Mouse (Mus musculus): ENCODE data around the gene Gm49510. TPM values are rescaled to one million over a fixed set of nuclear protein-coding genes. Genes with fewer than 3 reads are reported as not detected.
A peak's percentile ranks its signal among the peaks of the same experiment; 100 is the strongest.

Gene Gm49510
- polyA plus RNA-seq, 1 experiment from 2014 or later, result 0.21 TPM

DNA sequence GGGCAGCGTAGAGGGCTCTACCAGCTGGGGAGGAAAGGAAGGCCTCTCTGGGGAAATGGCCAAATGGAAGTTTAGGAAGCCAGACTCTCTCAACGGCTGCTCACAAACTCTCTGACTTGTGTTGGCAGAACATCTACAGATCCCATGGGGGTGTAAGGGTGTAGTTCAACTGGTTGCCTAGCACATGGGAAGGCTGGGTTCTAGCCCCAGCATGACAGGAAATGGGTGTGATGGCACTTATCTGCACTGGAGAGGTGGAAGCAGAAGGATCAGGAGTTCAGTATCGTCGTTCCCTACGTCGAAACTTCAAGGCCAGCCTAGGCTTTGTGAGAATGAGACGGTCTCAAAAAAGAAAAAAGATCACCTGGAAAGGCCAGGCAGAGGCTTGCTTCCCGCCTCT lies 9.5 kb downstream of the Gm49510 start:
- no peak for ATAC-seq
- Histone ChIP-seq H3K9ac (ENCODE audit: low read depth, low read length) (no peak overlapping the region), H3K4me1 (replicated peaks; ENCODE audit: control insufficient read depth, insufficient read depth, low read length) (0 out of 2 replicates have a peak, but pooled peaks cover 1% of the 10 kb centered on the region), H3K36me3 (ENCODE audit: control insufficient read depth, insufficient read depth) (peaks cover 31% of the 10 kb centered on the region; the same call in 1 of the 2 replicates), H3K27me3 (replicated peaks; ENCODE audit: control insufficient read depth, insufficient read depth, low read length) (no peaks in the 10 kb centered on the region), H3K9me3 (ENCODE audit: control insufficient read depth) (no peaks in the 10 kb centered on the region), H3K27ac (ENCODE audit: low read depth, low read length) (no peak overlapping the region), H3K4me3 (ENCODE audit: low read depth, low read length) (no peak overlapping the region), H3K4me2 (replicated peaks; ENCODE audit: low read depth) (no peak overlapping the region)
- 78% methylated on average over 8 of the region's 8 CpGs for WGBS
- no peak for TF ChIP-seq CTCF (IDR thresholded peaks at IDR 0.05; ENCODE audit: low read depth)

DNA sequence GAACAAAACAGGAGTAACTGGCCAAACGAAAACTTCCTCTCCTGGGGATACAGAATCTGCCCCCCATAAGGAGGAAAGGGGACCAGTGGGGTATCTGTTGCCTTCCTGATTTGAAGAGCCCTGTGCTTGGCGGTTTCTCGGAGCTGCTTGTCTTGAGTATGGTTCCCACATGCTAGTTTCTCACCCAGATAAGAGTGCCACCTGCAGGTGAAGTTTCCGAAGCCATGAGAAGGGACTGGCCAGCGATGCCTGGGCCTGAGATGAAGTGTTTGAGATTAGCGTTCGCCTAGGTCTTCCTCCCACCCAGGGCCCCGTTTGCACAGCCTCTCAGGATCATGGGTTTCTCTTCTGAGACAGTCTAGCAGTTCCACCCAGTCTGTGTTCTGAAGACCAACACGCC lies 12.6 kb downstream of the Gm49510 start:
- Histone ChIP-seq H3K27me3 (replicated peaks; ENCODE audit: control insufficient read depth, insufficient read depth, low read length) (peaks cover 7% of the 10 kb centered on the region; the same call in 1 of the 2 replicates), H3K4me1 (replicated peaks; ENCODE audit: control insufficient read depth, insufficient read depth, low read length) (0 out of 2 replicates have a peak, but pooled peaks cover 4% of the 10 kb centered on the region), H3K27ac (ENCODE audit: low read depth, low read length) (no peak overlapping the region), H3K9ac (ENCODE audit: low read depth, low read length) (no peak overlapping the region), H3K4me2 (replicated peaks; ENCODE audit: low read depth) (no peak overlapping the region), H3K9me3 (ENCODE audit: control insufficient read depth) (no peaks in the 10 kb centered on the region), H3K36me3 (ENCODE audit: control insufficient read depth, insufficient read depth) (peaks cover 20% of the 10 kb centered on the region; the same call in 1 of the 2 replicates), H3K4me3 (ENCODE audit: low read depth, low read length) (no peak overlapping the region)
- no peak for ATAC-seq
- peak; percentile 74 for TF ChIP-seq CTCF (IDR thresholded peaks at IDR 0.05; ENCODE audit: low read depth)
- 37% methylated on average over 9 of the region's 9 CpGs for WGBS

DNA sequence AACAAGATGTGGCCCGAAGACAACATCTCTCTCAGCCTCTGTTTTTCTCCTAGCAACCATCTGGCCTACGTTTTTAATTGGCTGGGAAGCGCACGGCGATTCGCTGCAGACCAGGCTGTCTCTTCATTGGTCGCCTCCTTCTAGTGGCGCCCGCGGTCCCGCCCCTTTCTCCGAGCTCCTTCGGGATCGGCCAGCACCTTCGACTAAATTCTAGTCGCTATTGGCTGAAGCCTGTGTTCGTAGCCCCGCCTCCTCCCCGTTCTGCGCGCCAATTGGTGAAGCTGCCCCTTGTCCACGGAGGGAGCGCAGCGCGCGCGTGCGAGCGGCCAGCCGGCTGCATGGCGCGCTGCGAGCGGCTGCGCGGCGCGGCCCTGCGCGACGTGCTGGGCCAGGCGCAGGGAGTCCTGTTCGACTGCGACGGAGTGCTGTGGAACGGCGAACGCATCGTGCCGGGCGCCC lies 14.2 kb downstream of the Gm49510 start, which contains the start of gene Pdxp:
Gene Pdxp, plus strand, starts transcription at position 288 of the 459 bp plus-strand sequence.
- peak within 1 kb of the TSS; percentile 28 for H3K9ac ChIP-seq (ENCODE audit: low read depth, low read length)
- H3K4me1 ChIP-seq (replicated peaks; ENCODE audit: control insufficient read depth, insufficient read depth, low read length), result 0 out of 2 replicates have a peak, but pooled peaks cover 4% of the 10 kb centered on the region
- TF ChIP-seq CTCF (IDR thresholded peaks at IDR 0.05; ENCODE audit: low read depth), result no peak
- WGBS, result under 1% methylated on average over 51 of the region's 51 CpGs
- ATAC-seq, result peak; percentile 88
- peak within 1 kb of the TSS; percentile 83 for H3K4me2 ChIP-seq (replicated peaks; ENCODE audit: low read depth)
- H3K27me3 ChIP-seq (replicated peaks; ENCODE audit: control insufficient read depth, insufficient read depth, low read length), result peaks cover 7% of the 10 kb centered on the region; the same call in 1 of the 2 replicates
- H3K36me3 ChIP-seq (ENCODE audit: control insufficient read depth, insufficient read depth), result peaks cover 3% of the 10 kb centered on the region; the same call in 1 of the 2 replicates
- no peaks in the 10 kb centered on the region for H3K9me3 ChIP-seq (ENCODE audit: control insufficient read depth)
- no peak within 1 kb of the TSS; the same call in 1 of the 2 replicates for H3K27ac ChIP-seq (ENCODE audit: low read depth, low read length)
- H3K4me3 ChIP-seq (ENCODE audit: low read depth, low read length), result peak within 1 kb of the TSS; percentile 45

DNA sequence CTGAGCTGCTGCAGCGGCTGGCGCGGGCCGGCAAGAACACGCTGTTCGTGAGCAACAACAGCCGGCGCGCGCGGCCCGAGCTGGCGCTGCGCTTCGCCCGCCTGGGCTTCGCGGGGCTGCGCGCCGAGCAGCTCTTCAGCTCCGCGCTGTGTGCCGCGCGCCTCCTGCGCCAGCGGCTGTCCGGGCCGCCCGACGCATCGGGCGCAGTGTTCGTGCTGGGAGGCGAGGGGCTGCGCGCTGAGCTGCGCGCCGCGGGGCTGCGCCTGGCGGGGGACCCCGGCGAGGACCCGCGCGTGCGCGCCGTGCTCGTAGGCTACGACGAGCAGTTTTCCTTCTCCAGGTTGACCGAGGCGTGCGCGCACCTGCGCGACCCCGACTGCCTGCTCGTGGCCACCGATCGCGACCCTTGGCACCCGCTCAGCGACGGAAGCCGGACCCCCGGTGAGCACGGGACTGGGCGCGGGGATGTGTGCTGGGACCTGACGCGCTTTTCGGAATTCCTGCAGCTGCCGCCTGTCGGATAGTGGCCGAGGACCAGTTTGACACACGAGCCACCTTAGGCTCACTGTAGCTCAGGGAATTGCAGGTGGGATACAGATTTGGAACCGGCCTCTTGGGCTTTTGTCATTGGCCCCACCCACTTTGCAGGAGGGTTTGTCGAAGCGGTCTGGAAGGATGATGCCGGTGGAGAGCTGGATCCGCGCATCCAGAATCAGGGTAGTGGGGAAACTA lies 14.8 kb downstream of the Gm49510 start:
- H3K27ac ChIP-seq (ENCODE audit: low read depth, low read length), result no peak overlapping the region; the same call in 1 of the 2 replicates
- peaks cover 7% of the 10 kb centered on the region; the same call in 1 of the 2 replicates for H3K27me3 ChIP-seq (replicated peaks; ENCODE audit: control insufficient read depth, insufficient read depth, low read length)
- no peaks in the 10 kb centered on the region for H3K9me3 ChIP-seq (ENCODE audit: control insufficient read depth)
- TF ChIP-seq CTCF (IDR thresholded peaks at IDR 0.05; ENCODE audit: low read depth), result no peak
- 0 out of 2 replicates have a peak, but pooled peaks cover 4% of the 10 kb centered on the region for H3K4me1 ChIP-seq (replicated peaks; ENCODE audit: control insufficient read depth, insufficient read depth, low read length)
- peak; percentile 63 for ATAC-seq
- peaks cover 3% of the 10 kb centered on the region for H3K36me3 ChIP-seq (ENCODE audit: control insufficient read depth, insufficient read depth)
- H3K4me3 ChIP-seq (ENCODE audit: low read depth, low read length), result peak overlapping the region; percentile 45
- 1% methylated on average over 72 of the region's 87 CpGs for WGBS
- peak overlapping the region; percentile 83 for H3K4me2 ChIP-seq (replicated peaks; ENCODE audit: low read depth)
- H3K9ac ChIP-seq (ENCODE audit: low read depth, low read length), result peak overlapping the region; percentile 28

DNA sequence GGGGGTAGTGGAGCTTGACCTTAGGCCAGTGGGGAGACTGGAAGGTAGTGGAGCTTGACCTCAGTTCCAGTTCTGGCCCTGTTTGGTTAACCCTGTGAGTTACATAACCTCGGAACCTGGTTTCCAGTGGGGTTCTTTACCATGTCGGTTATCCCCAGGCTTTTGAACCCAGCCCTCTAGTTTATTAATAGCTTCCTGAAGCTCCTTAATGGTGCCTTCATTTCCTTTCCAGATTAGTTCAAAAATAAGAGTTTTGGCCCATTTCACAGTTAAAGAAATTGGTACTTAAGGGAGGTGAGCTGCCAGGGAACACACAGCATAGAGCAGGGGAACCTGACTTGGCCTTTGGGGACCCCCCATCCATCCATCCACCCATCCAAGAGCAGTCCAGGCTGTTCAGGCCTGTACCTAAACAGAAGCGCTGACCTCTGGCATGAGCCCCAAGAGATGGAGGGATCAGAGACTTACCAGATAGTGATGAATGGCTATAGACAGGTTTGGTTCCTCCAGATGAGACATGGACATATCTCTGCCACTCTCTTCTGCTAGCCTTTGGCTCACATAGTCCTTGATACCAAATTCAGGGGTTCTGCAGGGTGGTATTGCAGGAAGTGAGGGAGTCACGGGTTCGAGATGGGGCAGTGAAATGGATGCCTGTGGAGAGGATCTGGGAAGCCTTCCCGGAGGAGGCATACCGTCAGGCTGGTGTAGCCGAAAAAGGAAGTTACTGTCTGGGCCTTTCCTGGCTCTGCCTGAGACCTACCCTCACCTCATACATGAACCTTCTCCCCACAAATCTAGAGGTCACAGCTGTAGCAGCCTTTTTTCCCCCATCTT lies 15.6 kb downstream of the Gm49510 start:
- 0 out of 2 replicates have a peak, but pooled peaks cover 4% of the 10 kb centered on the region for H3K4me1 ChIP-seq (replicated peaks; ENCODE audit: control insufficient read depth, insufficient read depth, low read length)
- peak overlapping the region; percentile 45; the same call in 1 of the 2 replicates for H3K4me3 ChIP-seq (ENCODE audit: low read depth, low read length)
- WGBS, result 63% methylated on average over 8 of the region's 8 CpGs
- no peak for TF ChIP-seq CTCF (IDR thresholded peaks at IDR 0.05; ENCODE audit: low read depth)
- H3K9me3 ChIP-seq (ENCODE audit: control insufficient read depth), result no peaks in the 10 kb centered on the region
- ATAC-seq, result no peak
- peak overlapping the region; percentile 83 for H3K4me2 ChIP-seq (replicated peaks; ENCODE audit: low read depth)
- H3K27me3 ChIP-seq (replicated peaks; ENCODE audit: control insufficient read depth, insufficient read depth, low read length), result peaks cover 7% of the 10 kb centered on the region; the same call in 1 of the 2 replicates
- no peak overlapping the region for H3K27ac ChIP-seq (ENCODE audit: low read depth, low read length)
- H3K9ac ChIP-seq (ENCODE audit: low read depth, low read length), result no peak overlapping the region
- peaks cover 3% of the 10 kb centered on the region for H3K36me3 ChIP-seq (ENCODE audit: control insufficient read depth, insufficient read depth)
